Mouse (Mus musculus): ENCODE measurements around the gene Ngb. TPM values are rescaled to one million over a fixed set of nuclear protein-coding genes. Genes with fewer than 3 reads are reported as not detected.

Ngb gene
- total RNA-seq (2023), result 0.43 TPM

DNA sequence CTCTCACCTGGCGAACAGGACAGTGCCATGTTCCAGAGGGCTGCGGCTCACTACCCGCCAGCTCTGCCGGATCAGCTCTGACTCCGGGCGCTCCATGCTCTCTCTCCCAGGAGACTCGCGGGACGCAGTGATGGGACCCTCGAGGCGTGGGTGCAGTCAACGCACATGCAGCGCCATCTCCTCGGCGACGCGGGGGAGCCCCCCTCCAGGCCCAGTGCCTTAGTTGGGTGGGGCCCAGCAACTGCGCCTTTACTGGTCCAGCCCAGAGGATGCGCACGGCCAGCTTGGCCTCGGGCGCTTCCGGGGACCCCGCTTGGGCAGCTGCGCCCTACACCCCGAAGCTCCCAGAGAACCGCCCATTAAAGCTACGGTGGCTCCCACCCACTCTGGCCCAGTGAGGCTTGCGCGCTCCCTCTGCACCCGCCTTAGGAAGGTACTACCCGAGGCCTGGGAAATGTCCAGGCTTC lies at the start of gene Ngb:
TSS of gene Ngb (minus strand) at position 375 of the 467 bp plus-strand sequence.

DNA sequence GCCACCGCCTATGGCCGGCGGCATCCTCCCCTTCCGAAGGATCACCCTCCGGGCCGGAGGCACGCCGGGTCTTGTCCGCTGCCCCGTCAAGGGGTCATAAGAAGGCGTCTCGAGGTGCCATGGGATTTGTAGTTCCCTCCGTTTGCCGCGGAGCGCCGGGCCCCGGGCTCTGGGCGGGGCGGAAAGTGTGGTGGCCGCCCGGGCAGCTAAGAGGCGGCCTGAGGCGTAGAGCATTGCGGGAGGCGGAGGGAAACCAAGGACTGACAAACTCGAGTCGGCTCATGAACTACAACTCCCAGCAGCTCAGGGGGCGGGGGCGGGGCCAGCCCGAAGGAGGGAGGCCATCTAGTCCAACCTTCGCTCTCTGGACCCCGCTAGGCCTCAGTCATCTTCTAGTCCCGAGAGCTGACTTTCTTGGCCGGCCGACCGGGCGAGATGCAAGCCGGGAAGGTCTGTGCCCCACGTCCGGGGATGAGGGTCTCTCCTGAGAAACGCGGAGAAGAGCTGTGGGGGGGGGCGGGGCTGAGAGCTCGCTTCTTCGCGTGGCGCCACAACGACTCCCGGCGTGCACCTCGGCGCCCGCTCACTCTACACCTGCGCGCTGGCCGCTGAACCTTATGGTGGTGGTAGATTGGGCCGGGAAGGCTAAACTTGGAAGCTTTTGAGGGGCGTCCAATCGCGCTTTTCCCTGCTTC lies 45.2 kb upstream of the Ngb start, which contains the start of gene Pomt2:
TSS of gene Pomt2 (minus strand) at position 574 of the 695 bp plus-strand sequence.

DNA sequence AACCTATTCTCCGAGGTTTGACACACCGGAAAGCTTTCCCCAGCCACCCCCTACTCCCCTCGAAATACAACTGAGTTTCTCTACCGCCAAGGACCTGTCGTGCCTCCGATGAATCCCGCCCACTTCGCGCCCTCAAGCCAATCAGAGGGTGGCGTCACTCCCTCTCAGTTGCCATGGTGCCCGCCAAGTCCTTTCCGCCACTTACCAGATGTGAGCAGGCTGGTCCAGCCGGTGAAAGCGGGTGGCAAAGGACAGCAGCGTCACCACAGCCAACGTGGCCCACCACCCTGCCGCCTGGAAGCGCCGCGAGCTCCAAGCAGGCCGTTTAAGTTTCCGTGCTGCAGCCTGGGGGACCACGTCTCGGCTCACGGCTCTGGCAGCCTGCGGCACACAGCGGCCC lies 44.6 kb upstream of the Ngb start, which contains the start of gene Gstz1:
TSS of gene Gstz1 (plus strand) at position 200 of the 400 bp plus-strand sequence.

Other genes with a start within 250 kb of the Ngb start
- gene Irf2bpl, start 217.7 kb downstream of the Ngb start, total RNA-seq (2023), result 71.7 TPM
- 28.9 TPM for gene Cipc, start 155.5 kb downstream of the Ngb start, total RNA-seq (2023)
- not detected for gene Zdhhc22, start 112.1 kb downstream of the Ngb start, total RNA-seq (2023)
- gene Tmem63c, start 81.2 kb downstream of the Ngb start, total RNA-seq (2023), result not detected
- gene Gstz1, start 44.6 kb upstream of the Ngb start, total RNA-seq (2023), result 12.2 TPM
- 5.2 TPM for gene Pomt2, start 45.4 kb upstream of the Ngb start, total RNA-seq (2023)
- gene Samd15, start 97.2 kb upstream of the Ngb start, total RNA-seq (2023), result not detected
- gene Tmed8, start 97.9 kb upstream of the Ngb start, total RNA-seq (2023), result 15.0 TPM
- 0.77 TPM for gene Noxred1, start 136.2 kb upstream of the Ngb start, total RNA-seq (2023)
- 26.4 TPM for gene Vipas39, start 163.7 kb upstream of the Ngb start, total RNA-seq (2023)
- gene Ahsa1, start 163.9 kb upstream of the Ngb start, total RNA-seq (2023), result 108 TPM
- gene Ism2, start 197.2 kb upstream of the Ngb start, total RNA-seq (2023), result not detected

Data from CD8-positive naive resting alpha-beta T cell, adult 57 days (primary cell).